ENCODE assay signal across 10 mouse cellular contexts in genomic region chr7:28398000-28398399, GRCm38 (mm10). TPM values are rescaled to one million over a fixed set of nuclear protein-coding genes. Genes with fewer than 3 reads are reported as not detected.
DNase-seq lines count a peak whose midpoint lies in the region; TF ChIP-seq lines count a peak whose summit lies in the region.
"Had no signal": no experiment of that assay in that cellular context is flagged by ENCODE, and none has a peak within 500 bp of the region (broad histone marks: within the 10 kb centered on the region; RNA-seq: fewer than 3 reads in every experiment).

No protein-coding gene starts in this region.

- H3K4me3 ChIP-seq in gastrocnemius, adult 2 months: no peak overlapping the region
- H3K4me3 ChIP-seq: hindbrain, embryonic 15.5 days; myocyte had no signal

- TF ChIP-seq CTCF in gastrocnemius, adult 2 months (IDR thresholded peaks at IDR 0.05): peak; percentile 58
- TF ChIP-seq CTCF in brain, embryonic 14.5 days (IDR thresholded peaks at IDR 0.05; ENCODE audit: borderline replicate concordance, extremely low read depth, insufficient read depth, insufficient read length): peak; percentile 33; the same call in 1 of the 2 replicates

- no peak for DNase-seq in gastrocnemius, adult 2 months
- no peak for DNase-seq in gastrocnemius, postnatal 4 days (ENCODE audit: low spot score in 2 of 2)
- DNase-seq in left cerebral cortex, postnatal 14 days (ENCODE audit: low spot score in 2 of 2): peak; percentile 41 to 69
- DNase-seq in left cerebral cortex, postnatal 10 days (ENCODE audit: extremely low spot score in 1 of 2, low spot score in 2 of 2): no peak
- DNase-seq in CD4-positive helper T cell, adult 2 months (ENCODE audit: low read depth, low spot score): peak; percentile 48
- DNase-seq in brain, embryonic 14.5 days (ENCODE audit: low read depth): peak; percentile 56
- DNase-seq in spleen, postnatal 4 days (ENCODE audit: low spot score in 2 of 2): no peak
- no peak for DNase-seq in cerebellum, postnatal 4 days (ENCODE audit: low spot score in 2 of 2)

- no peak overlapping the region for H3K27ac ChIP-seq in gastrocnemius, adult 2 months
- H3K27ac ChIP-seq: hindbrain, embryonic 15.5 days had no signal

- no peak for TF ChIP-seq POLR2A in brain, embryonic 14.5 days (IDR thresholded peaks at IDR 0.05; ENCODE audit: borderline replicate concordance, extremely low read depth, insufficient read depth, insufficient read length, poor library complexity, severe bottlenecking)

- intact Hi-C loops in gastrocnemius, adult 2 months (cut with DNase I): no loop called here
- intact Hi-C loops in left cerebral cortex, postnatal 14 days (cut with DNase I): no loop called here
- intact Hi-C loops in left cerebral cortex, postnatal 10 days (cut with DNase I): no loop called here

RNA-seq across cellular contexts. Expression of gene Paf1, which starts 5.2 kb away (rescaled TPM):
- 10 to 100 TPM; 31.0 to 35.0 TPM for total RNA-seq in gastrocnemius, adult 2 months (2021)
- 10 to 100 TPM; 41.2 to 55.6 TPM for total RNA-seq in gastrocnemius, postnatal 4 days (2021)
- total RNA-seq in left cerebral cortex, postnatal 14 days (2021): 10 to 100 TPM; 59.9 to 60.0 TPM
- total RNA-seq in left cerebral cortex, postnatal 10 days (2021): 10 to 100 TPM; 65.3 to 66.1 TPM
- polyA plus RNA-seq in brain, embryonic 14.5 days (2012; rRNA removed): 95.0 and 105 TPM in 2 replicates

RNA-seq across cellular contexts. Expression of gene Med29, which starts 5.5 kb away (rescaled TPM):
- 10 to 100 TPM; 22.1 to 28.3 TPM for total RNA-seq in gastrocnemius, adult 2 months (2021)
- total RNA-seq in gastrocnemius, postnatal 4 days (2021): 10 to 100 TPM; 23.7 to 25.1 TPM
- 10 to 100 TPM; 18.0 to 19.8 TPM for total RNA-seq in left cerebral cortex, postnatal 14 days (2021)
- 10 to 100 TPM; 18.5 to 19.3 TPM for total RNA-seq in left cerebral cortex, postnatal 10 days (2021)
- 46.5 and 57.7 TPM in 2 replicates for polyA plus RNA-seq in brain, embryonic 14.5 days (2012; rRNA removed)

RNA-seq across cellular contexts. Expression of gene Zfp36, which starts 17.9 kb away (rescaled TPM):
- 10 to 100 TPM; 10.0 to 36.7 TPM for total RNA-seq in gastrocnemius, adult 2 months (2021)
- total RNA-seq in gastrocnemius, postnatal 4 days (2021): 1 to 10 TPM; 8.5 to 9.9 TPM
- total RNA-seq in left cerebral cortex, postnatal 14 days (2021): 1 to 10 TPM; 1.5 to 3.3 TPM
- total RNA-seq in left cerebral cortex, postnatal 10 days (2021): 1 to 10 TPM; 1.8 to 2.4 TPM
- 4.1 and 4.3 TPM in 2 replicates for polyA plus RNA-seq in brain, embryonic 14.5 days (2012; rRNA removed)

RNA-seq across cellular contexts. Expression of gene Plekhg2, which starts 25.6 kb away (rescaled TPM):
- total RNA-seq in gastrocnemius, adult 2 months (2021): 1 to 10 TPM; 4.0 to 7.5 TPM
- 10 to 100 TPM; 41.9 to 42.8 TPM for total RNA-seq in gastrocnemius, postnatal 4 days (2021)
- 10 to 100 TPM; 10.1 to 10.3 TPM for total RNA-seq in left cerebral cortex, postnatal 14 days (2021)
- 10 to 100 TPM; 10.0 to 12.3 TPM for total RNA-seq in left cerebral cortex, postnatal 10 days (2021)
- polyA plus RNA-seq in brain, embryonic 14.5 days (2012; rRNA removed): 20.2 and 35.0 TPM in 2 replicates

RNA-seq across cellular contexts. Expression of gene Gmfg, which starts 39.2 kb away (rescaled TPM):
- total RNA-seq in gastrocnemius, adult 2 months (2021): 1 to 10 TPM; 2.1 to 2.4 TPM
- total RNA-seq in gastrocnemius, postnatal 4 days (2021): 10 to 100 TPM; 16.1 to 16.2 TPM
- total RNA-seq in left cerebral cortex, postnatal 14 days (2021): 1 to 10 TPM; 2.6 to 3.3 TPM
- 1 to 10 TPM; 3.3 to 5.0 TPM for total RNA-seq in left cerebral cortex, postnatal 10 days (2021)
- polyA plus RNA-seq in brain, embryonic 14.5 days (2012; rRNA removed): 2.8 and 3.3 TPM in 2 replicates
- polyA plus RNA-seq: myocyte had no signal

Comparison
In these comparisons a context has a peak if more than half of its experiments do, and no peak if none do; other contexts are left out.
1. DNase-seq: peak in left cerebral cortex, postnatal 14 days (2 of 2), CD4-positive helper T cell, adult 2 months (single experiment) and brain, embryonic 14.5 days (single experiment); none in gastrocnemius, adult 2 months (single experiment), gastrocnemius, postnatal 4 days (0 of 2), left cerebral cortex, postnatal 10 days (0 of 2), spleen, postnatal 4 days (0 of 2) and cerebellum, postnatal 4 days (0 of 2).